Mouse (Mus musculus) monocyte, adult 5-6 weeks (primary cell): ENCODE measurements around the gene Tulp1. TPM values are rescaled to one million over a fixed set of nuclear protein-coding genes. Genes with fewer than 3 reads are reported as not detected.
"Not testable (repeated sequence)": the region's sequence is repeated elsewhere in the genome, so short reads cannot be mapped to it uniquely, and the experiment has no call there.

Experiments used
- ATAC-seq: fragments of 153-309, 156-312 bp; replicated peaks from 2 replicates; pipeline ENCODE4 v1.8.0; 2017; ENCODE audit warnings: mild to moderate bottlenecking; ENCODE audit not compliant: low TSS enrichment, insufficient number of reproducible peaks, severe bottlenecking, poor library complexity, low FRiP score
- total RNA-seq: library from RNA; stranded (forward); fragments of 200-1000, 200-491, 200-594 nt; gene quantifications from 3 replicates; pipeline ENCODE4 v1.2.3, GENCODE M21; 2017

The Tulp1 gene
- total RNA-seq, 1 experiment from 2014 or later, result not detected

DNA sequence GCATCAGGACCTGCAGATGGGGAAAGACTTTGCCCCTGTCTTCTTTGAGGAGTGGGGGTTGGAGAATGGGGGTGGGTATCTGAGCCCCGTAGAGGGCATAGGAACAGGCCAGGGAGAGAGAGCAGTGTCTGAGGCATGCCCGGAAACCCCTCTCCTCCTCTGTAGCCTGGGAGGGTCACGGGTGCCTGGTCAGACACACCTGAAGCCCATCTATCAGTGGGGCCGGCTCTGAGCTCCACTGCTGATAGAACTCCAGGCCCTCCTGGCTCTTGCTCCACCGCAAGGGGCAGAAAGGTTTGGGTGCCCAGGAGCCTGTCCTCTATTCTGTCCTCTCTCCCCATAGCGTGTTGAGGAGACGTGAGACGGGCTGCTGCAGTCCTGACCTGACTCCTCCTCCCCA is 39.3 kb downstream of the Tulp1 start:
- no peak for ATAC-seq

DNA sequence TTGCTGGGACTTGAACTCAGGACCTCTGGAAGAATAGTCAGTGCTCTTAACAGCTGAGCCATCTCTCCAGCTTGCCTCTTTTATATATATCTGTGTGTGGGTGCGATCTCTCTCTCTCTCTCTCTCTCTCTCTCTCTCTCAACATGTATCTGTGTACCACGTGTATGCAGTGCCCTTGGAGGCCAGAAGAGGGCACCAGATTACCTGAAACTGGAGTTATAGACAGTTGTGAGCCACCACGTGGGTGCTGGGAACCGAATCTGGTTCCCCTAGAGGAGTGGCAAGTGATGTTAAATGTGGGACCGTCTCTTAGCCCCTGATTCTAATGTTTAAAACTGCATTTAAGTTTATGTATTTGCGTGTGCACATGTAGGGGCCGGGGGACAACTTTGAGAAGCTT is 40.6 kb downstream of the Tulp1 start:
- ATAC-seq, result not testable (repeated sequence)

DNA sequence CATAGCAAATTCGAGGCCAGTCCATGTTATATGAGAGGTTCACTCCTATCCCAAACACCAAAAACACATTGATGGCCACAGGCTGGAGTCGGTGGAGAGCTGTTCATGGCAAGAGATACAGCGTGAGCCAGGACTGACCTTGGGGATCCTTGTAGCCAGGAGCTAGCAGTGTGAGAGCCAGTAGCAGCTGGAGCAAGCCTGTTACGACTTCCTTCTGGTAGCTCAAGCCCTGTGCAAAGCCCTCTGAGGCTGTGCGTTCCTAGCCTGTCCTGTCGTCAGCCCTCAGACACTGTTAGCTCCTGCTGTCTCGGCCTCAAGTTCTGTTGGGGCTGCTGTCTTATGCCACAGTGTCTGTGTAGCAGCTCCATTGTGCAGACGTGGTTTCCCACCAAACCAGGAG is 41.2 kb downstream of the Tulp1 start:
- no peak for ATAC-seq

DNA sequence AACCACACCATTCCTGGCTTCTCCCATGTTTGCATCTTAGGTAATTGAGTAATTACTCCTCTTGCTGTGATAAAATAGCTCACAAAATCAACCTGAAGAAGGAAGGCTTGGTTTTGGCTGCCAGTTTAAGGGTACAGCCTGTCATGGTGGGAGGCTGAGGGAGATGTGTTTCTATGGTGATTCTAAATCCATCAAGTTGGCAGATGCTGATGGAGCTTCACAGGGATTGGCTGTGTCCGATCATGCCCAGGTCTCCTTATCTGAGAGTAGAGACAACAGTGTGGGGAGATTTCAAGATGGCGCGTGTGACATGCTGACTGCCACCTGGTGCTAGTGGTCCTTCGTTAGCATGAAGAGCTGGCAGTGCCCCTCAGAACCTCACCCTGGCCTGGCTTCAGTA is 43.3 kb downstream of the Tulp1 start:
- no peak for ATAC-seq

DNA sequence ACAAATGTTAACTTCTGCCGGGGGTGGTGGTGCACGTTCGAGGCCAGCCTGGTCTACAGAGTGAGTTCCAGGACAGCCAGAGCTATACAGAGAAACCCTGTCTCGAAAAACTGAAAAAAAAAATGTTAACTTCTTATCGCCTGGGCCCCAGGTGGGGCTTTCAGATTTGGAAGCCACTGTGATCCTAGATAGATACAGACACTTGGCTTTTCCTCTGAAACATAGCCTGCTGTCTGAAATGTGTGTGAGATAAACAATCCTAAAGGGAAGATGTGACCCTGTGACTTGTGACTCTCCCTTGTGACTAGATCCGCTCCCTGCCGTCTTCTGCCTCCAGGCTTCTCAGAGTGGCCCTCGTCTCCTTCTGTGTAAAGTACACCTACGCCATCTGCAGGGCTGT is 47.3 kb downstream of the Tulp1 start:
- no peak for ATAC-seq

DNA sequence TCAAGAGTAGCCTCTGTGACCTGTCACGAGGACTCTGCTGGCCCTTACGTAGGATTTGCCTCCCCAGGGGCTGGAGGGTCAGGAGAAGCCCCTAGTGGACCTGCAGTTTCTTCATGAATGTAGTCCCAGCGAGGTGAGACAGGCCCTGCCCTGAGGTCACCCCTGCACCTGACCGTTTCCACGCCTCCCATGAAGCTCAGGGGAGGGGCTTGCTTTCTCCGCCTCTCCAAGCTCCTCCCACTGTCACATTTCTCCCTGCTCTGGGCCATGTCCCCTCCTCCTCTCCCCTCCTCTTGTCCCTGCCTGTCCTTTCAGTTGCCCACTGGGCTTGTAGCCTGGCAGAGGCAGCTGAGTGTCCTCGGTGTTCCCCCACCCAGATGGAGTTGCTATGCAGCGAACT is 47.9 kb downstream of the Tulp1 start:
- no peak for ATAC-seq

DNA sequence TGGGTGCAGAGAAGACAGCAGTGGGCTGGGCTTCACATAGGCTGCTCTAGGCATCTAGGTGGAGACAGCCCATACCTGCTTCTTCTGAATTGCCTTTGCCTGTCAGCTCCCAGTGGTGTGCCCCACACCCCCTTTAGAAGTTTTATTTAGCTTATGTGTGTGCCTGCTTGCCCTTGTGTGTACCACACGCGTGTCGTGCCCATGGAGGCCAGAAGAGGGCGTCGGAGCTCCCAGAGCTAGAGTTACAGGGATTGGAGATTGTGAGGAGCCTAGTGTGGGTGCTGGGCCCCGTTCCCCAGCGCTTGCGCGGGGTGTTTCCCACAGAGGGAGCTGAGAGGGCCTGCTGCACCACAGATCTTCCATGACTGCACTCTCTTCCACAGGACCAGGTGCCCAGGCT is 48.5 kb downstream of the Tulp1 start:
- no peak for ATAC-seq

DNA sequence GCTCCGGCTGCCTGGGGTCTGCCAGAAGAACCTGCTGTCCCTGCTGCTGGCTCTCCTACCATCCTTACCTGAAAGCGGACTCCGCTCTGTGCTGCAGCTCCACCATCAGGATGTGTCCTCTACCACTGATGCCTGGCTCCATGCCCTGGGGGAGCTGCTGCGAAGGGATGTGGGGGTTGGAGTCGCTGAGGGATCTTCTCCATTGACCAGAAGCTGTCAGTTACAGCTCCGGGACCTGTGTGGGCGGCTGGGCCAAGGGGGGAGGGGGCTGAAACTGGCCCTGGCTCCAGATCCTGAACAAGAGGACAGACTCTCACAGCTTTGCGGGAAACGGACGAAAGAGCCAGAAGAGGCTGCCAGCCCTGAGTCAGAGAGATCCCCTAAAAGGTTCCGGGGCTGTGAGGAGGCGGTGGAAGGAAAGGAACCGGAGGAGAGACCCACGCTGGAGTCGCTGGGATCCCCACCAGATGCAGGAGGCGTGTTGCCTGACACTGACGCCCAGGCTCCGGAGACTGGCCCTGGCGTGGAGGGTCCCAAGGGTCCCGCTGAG is 49.3 kb downstream of the Tulp1 start:
- no peak for ATAC-seq

DNA sequence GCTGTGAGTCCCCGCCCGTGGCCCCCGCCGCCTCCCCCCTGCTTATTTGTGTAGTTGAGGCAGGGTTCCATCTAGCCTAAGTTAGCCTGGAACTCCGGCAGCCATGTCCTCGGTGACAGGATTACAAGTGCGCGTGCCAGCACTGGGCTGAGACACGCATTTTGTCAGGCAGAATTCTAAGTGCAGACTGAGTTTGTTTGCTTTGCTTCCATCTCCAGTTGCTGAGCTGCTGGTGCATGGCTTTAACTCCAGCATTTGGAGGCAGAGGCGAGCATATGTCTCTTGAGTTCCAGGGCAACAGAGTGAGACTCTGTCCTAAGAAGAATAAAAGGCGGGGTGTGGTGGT is 51.2 kb downstream of the Tulp1 start:
- ATAC-seq, result no peak

DNA sequence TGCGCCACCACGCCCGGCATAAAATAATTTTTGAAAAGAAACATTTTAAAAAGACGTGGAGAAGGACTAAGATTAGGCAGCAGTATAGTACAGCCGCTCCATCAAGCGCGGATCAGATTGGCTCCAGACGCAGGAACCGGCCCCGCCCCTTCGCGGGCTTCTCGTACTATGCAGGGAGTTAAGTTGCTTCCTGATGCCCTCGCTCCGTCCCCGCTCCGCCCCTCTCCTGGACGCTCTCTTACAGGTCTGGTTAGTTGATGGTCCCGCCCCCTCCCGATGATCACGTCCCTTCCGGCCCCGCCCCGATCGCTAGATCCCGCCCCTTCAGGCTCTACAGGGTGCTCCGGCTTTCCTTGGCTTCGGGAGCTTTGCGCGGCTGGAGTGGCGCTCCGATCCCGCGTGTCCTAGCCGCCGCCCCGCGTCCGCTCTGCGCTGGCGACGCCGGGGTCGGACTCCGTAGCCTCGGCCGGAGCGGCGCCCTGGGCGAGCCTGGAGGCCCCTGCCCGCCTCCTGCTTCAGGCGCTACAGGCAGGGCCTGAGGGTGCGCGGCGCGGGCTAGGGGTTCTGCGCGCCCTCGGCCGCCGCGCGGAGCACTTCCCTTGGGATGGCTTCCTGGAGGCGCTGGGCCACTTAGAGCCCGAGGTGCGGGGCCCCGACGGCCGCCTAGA is 51.7 kb downstream of the Tulp1 start, which contains the start of gene Fance:
TSS of gene Fance (plus strand) at position 308 of the 668 bp plus-strand sequence.
- ATAC-seq, result peak; percentile 97

DNA sequence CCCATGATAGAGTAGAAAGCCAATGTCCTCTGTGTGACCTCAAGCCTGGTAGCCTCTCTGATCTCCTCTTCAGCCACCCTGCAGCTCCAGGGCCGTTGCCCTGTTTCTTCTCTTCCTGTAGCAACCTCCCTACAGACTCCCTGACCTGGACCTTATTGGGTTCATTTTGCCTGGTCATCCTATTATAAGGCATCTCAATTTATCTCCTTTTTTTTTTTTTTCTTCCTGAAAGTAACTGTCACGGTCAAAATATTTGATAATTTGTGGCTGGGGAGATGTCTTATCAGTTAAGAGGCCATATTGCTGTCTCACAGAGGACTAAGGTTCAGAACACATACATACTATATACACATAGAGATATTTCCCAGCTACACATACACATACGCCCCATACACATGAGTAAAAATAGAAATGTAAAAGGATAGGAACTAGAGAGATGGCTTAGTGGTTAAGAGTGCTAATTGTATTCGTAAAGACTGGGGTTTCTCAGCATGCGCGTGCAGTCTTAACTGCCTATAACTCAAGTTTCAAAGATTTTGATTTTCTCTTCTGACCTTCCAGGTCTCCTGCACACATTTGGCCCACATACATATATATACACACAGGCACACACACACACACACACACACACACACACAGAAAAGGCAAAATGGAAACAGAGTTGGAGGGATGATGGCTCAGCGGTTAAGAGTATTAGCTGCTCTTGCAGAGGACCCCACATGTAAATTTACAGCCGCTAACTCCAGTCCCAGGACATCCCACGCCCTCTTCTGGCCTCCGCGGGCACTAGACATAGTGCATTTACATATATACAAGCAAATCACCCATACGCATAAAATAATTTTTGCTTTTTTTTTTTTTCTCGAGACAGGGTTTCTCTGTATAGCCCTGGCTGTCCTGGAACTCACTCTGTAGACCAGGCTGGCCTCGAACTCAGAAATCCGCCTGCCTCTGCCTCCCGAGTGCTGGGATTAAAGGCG is 52.5 kb downstream of the Tulp1 start:
- no peak for ATAC-seq

DNA sequence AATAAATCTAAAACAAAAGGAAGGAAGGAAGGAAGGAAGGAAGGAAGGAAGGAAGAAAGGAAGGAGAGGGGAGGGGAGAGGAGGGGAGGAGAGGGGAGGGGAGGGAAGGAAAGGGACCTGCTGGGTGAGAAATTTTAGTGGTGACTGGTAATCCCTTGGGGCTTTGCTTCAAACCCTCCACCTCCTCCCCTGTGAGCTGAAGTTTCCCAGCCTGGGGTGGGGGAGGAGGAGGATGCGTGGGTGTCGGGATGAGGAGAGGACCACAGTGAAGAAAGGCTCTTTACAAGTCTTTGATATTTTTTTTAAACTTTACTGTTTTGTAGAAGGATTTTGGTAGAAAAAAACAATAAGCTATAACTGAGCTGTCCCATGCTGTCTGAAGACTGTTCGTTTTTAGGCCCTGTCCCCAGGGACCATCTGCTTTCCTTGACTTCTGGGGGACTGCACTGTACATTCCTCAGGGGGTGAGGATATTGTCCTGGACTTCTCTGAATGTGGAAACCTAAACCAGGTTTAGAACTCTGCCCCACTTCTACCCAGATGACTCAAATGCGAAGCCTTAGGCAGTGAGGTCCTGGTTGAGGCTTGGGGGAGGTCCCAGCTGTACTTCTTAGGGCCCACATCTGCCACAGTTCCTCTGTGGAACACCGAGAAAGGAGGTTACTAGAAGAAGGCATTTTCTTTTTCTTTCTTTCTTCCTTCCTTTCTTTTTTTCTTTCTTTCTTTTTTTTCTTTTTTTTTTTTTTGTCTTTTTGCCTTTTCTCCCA is 53.5 kb downstream of the Tulp1 start:
- ATAC-seq, result no peak

DNA sequence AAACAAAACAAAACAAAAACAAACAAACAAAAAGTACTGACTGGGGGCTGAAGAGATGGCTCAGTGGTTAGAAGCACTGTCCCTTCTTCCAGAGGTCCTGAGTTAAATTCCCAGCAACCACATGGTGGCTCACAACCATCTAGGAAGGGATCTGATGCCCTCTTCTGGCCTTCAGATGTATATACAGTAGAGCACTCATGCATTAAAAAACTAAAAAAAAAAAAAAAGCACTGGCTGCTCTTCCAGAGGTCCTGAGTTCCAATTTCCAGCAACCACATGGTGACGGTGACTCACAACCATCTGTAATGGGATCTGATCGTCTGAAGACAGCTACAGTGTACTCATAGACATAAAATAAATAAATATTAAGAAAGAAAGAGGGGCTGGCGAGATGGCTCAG is 54.2 kb downstream of the Tulp1 start:
- no peak for ATAC-seq

DNA sequence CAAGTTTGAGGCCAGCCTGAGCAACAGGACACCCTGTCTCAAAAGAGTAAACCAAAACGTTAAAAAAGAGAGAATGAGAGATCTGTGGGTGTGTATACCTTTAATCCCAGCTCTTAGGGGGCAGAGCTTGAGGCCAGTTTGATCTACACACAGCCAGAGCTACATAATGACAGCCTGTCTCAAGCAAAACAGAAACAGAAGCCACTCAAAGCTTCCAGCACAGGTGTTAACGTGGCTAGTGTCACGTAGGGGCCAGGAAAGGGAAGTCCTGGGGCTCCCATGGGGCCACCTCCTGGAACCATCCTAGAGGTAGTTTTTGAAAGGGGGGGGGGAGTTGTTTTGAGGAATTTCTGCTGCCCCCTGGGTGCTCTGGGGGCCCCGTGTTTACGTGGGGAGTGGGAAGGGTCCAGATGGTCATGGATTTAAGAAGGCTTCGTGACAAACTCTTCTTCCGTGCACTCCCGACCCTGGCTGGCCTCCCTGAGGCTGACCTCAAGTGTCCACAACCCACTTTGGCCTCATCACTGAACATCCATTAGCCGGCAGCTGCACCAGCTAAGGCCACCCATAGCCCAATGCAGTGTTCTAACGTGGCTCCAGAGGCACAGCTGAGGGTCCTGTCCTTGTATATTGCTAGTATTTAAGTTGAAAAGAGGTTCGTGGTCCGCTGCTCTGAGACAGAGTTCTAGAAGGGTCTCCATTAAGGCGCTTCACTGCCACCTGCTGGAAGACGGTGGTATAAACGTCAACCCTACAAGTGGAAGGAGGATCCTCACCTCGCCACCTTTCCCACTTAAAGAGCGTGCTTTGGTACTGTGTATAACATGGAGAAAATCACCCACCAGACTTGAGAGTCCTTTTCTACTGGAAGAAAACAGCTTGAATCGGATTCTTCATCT is 56.5 kb downstream of the Tulp1 start:
- peak; percentile 59 for ATAC-seq

DNA sequence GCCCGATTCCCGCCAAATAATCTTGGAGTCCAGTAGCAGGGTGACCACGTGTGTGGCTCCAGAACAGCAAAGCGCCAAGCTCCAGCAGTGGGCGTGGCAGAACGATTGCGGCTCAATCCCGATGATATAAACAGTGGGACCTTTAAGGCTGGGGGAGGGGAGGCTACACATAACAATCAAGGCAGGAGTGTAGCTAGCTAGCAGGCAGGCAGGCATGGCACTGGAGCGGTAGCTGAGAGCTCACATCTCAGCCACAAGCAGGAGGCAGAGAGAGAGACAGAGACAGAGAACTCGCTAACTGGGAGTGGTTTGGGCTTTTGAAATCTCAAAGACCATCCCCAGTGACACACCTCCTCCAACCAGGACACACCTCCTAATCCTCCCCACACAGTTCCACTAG is 59.9 kb downstream of the Tulp1 start:
- ATAC-seq, result no peak
